Mouse (Mus musculus) heart, postnatal 0 days (tissue): Measurements from ENCODE around the gene Pwp1. TPM values are rescaled to one million over a fixed set of nuclear protein-coding genes. Genes with fewer than 3 reads are reported as not detected.

Experiments used
- ATAC-seq: fragments of 200-750 bp; cut with Nextera tagmentation; 2 replicates; pipeline ENCODE4 v1.8.0; 2017; ENCODE audit warnings: low read depth, moderate number of reproducible peaks, moderate library complexity; ENCODE audit not compliant: insufficient read depth
- DNase-seq: peaks from one replicate; pipeline ENCODE4 v3.0.0-alpha.2; 2016; ENCODE audit warnings: low spot score
- H3K27ac ChIP-seq: fragments of 300-500 bp; sonication (generic); 2 replicates; pipeline ENCODE4 v1.5.1; 2014; ENCODE audit warnings: low read depth, mild to moderate bottlenecking
- H3K27me3 ChIP-seq: fragments of 300-500 bp; sonication (generic); 2 replicates; pipeline ENCODE4 v1.6.1; 2014; ENCODE audit warnings: low read length, mixed read lengths; ENCODE audit not compliant: control insufficient read depth, insufficient read depth
- H3K36me3 ChIP-seq: fragments of 300-500 bp; sonication (generic); replicated peaks from 2 replicates; pipeline ENCODE4 v1.6.1; 2014; ENCODE audit warnings: low read length, mixed read lengths; ENCODE audit not compliant: control insufficient read depth, insufficient read depth
- H3K4me1 ChIP-seq: fragments of 300-500 bp; sonication (generic); 2 replicates; pipeline ENCODE4 v1.6.1; 2014; ENCODE audit warnings: antibody characterized with exemption; ENCODE audit not compliant: control insufficient read depth, insufficient read depth
- H3K4me2 ChIP-seq: fragments of 300-500 bp; sonication (generic); 2 replicates; pipeline ENCODE4 v1.6.1; 2014; ENCODE audit warnings: low read depth, mild to moderate bottlenecking, low read length, moderate library complexity
- H3K4me3 ChIP-seq: fragments of 300-500 bp; sonication (generic); 2 replicates; pipeline ENCODE4 v1.5.1; 2014; ENCODE audit warnings: low read depth, low read length
- H3K9ac ChIP-seq: fragments of 300-500 bp; sonication (generic); replicated peaks from 2 replicates; pipeline ENCODE4 v1.6.1; 2014; ENCODE audit warnings: low read depth, low read length, mixed read lengths
- H3K9me3 ChIP-seq: fragments of 300-500 bp; sonication (generic); replicated peaks from 2 replicates; pipeline ENCODE4 v1.6.1; 2016; ENCODE audit warnings: low read length; ENCODE audit not compliant: control insufficient read depth
- CTCF ChIP-seq: IDR thresholded peaks from 2 replicates; pipeline ENCODE4 v1.5.1; 2016; ENCODE audit warnings: antibody characterized with exemption, control low read depth, low read depth
- EP300 ChIP-seq: IDR thresholded peaks from 2 replicates; pipeline ENCODE4 v1.6.1; 2016; ENCODE audit warnings: antibody characterized with exemption, low read depth
- WGBS: fragments of 180-500 bp; shearing (Covaris S2); extraction: QIAGEN DNeasy Blood & Tissue Kit; methylation state at CpG from one replicate; pipeline ENCODE4 v1.1.7; 2014; 5-methylcytosine and 5-hydroxymethylcytosine counted together
- polyA plus RNA-seq: library from polyadenylated mRNA; unstranded; fragments of >200 nt; fragmentation: Nextera tagmentation; extraction: Ambion mirVana; gene quantifications from 2 replicates; pipeline ENCODE4 v1.2.1, GENCODE M21; 2015
- total RNA-seq: library from RNA; depleted of rRNA; stranded (reverse); fragments of >200 nt; gene quantifications from 2 replicates; pipeline ENCODE4 v1.2.3, GENCODE M21; 2014; ENCODE audit warnings: low replicate concordance; rRNA removed

The Pwp1 gene
- total and polyA plus RNA-seq, 2 experiments from 2014 or later = 29.1 to 29.4 TPM

DNA sequence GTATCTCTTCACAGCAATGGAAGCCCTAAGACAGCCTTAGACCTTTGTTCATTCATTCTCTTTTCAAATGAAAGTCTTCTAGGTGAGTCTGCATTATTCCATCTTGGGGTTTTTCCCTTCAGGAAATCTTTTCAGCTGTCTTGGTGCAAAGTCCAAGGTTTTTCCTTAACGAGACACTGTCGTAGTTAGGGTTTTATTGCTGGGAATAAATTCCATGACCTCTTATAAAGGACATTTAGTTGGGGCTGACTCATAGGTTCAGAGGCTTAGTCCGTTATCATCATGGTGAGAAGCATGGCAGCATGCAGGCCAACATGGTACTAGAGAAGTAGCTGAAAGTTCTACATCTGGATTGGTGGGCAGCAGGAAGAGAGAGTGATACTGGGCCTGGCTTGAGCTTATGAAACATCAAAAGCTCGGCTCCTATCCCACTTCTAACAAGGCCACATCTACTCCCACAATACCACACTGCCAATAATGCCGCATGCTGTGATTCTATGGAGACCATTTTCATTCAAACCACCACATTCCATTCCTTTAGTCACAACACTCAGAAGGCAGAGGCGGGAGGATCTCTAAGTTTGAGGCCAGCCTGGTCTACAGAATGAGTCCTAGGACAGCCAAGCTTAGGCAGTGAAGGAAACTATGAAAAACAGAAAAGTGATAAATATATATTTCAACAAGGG is 107.1 kb downstream of the Pwp1 start:
- peaks cover 52% of the 10 kb centered on the region for H3K36me3 ChIP-seq
- TF ChIP-seq EP300 (no peak), CTCF (no peak)
- no peaks in the 10 kb centered on the region for H3K27me3 ChIP-seq
- no peaks in the 10 kb centered on the region for H3K4me1 ChIP-seq
- WGBS = 92% methylated on average over 6 of the region's 6 CpGs
- no peak overlapping the region for H3K4me2 ChIP-seq
- no peak overlapping the region for H3K27ac ChIP-seq
- DNase-seq (no peak), ATAC-seq (no peak)
- H3K9me3 ChIP-seq = no peaks in the 10 kb centered on the region
- no peak overlapping the region for H3K9ac ChIP-seq
- no peak overlapping the region for H3K4me3 ChIP-seq

Other genes starting within 250 kb of the Pwp1 start
- gene Prdm4, start 87.6 kb downstream of the Pwp1 start, total RNA-seq = 29.1 and 34.5 TPM in 2 replicates
- gene Prdm4, start 87.6 kb downstream of the Pwp1 start, polyA plus RNA-seq = 4.4 and 4.6 TPM in 2 replicates
- not detected in 2 replicates for gene Ascl4, start 98.2 kb downstream of the Pwp1 start, total RNA-seq
- gene Ascl4, start 98.2 kb downstream of the Pwp1 start, polyA plus RNA-seq = not detected in 2 replicates
- 45.9 and 67.1 TPM in 2 replicates for gene Rtcb, start 128.3 kb downstream of the Pwp1 start, total RNA-seq
- gene Rtcb, start 128.3 kb downstream of the Pwp1 start, polyA plus RNA-seq = 96.2 and 101 TPM in 2 replicates
- not detected in 2 replicates for gene Bpifc, start 182.4 kb downstream of the Pwp1 start, total RNA-seq
- gene Bpifc, start 182.4 kb downstream of the Pwp1 start, polyA plus RNA-seq = not detected in 2 replicates
- 13.3 and 19.9 TPM in 2 replicates for gene Fbxo7, start 192.5 kb downstream of the Pwp1 start, total RNA-seq
- gene Fbxo7, start 192.5 kb downstream of the Pwp1 start, polyA plus RNA-seq = 16.1 TPM in 2 replicates